Mouse (Mus musculus) kidney, adult 9 months (tissue): ENCODE measurements around the gene Pck2.

Experiments
- DNase-seq: peaks from one replicate; pipeline ENCODE4 v3.0.0; 2022

Pck2 gene

DNA sequence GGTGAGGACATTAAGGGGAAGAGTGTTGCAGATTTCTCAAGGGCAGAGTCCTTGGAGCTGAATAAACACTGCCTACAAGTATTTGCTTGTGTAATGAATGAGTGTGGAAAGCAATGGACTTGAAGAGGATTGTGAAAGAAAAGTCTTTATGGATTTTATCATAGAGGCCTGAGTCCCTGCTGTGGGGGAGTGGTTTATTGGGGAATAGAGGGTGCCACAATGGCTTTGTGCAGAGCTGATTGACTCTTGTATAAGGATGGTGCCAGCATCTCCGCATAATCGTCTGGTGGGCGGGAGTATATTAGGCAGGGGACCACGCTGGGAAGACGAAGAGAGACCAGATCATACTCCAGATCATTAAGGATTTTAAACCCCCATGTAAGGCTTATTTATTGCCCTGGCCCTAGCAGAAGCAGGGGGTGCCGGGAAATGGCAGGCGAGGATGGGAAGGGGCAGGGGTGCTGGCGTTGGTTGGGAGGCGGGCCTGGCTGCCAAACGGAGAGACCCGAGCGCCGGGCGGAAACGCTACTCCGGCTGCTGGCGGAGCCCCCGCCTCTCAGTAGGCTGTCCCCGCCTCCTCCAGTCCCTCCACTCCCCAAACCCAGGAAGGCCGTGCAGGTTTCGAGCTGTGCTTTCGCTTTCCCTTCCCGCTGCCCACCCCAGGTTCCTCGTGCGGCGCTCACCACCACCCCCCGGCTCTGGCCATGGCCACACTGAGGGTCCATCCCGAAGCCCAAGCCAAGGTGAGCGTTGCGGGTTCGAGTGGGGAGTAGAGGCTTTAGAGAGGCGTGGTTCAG lies 38.0 kb downstream of the Pck2 start, which contains the start of gene Psme1:
TSS of gene Psme1 (plus strand) at position 253 of the 797 bp plus-strand sequence.
- peak; percentile 77 for DNase-seq

DNA sequence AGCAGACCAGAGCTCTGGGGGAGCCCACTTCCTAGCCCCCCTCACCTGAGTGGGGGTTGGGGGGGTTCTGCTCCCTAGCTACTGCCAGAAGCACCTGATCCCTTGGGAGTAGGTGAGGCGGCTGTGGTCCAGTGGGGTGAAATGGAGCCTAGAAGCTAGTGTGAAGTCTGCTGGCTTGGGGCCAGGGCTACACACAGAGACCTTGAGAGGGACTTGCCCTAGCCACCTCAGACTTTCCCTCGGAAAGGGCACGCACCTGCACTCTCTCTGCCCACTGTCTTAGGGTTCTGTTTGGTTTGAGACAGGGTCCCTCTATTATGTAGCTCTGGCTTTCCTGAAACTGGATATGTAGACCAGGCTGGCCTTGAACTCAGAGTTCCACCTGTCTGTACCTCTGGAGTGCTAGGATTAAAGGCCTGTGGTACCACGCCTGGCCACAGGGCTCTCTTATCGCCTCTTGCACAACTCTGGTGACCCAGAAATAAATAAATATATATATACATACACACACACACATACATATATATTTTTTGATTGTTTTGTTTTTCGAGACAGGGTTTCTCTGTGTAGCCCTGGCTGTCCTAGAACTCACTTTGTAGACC lies 38.7 kb downstream of the Pck2 start:
- peak; percentile 79 for DNase-seq

DNA sequence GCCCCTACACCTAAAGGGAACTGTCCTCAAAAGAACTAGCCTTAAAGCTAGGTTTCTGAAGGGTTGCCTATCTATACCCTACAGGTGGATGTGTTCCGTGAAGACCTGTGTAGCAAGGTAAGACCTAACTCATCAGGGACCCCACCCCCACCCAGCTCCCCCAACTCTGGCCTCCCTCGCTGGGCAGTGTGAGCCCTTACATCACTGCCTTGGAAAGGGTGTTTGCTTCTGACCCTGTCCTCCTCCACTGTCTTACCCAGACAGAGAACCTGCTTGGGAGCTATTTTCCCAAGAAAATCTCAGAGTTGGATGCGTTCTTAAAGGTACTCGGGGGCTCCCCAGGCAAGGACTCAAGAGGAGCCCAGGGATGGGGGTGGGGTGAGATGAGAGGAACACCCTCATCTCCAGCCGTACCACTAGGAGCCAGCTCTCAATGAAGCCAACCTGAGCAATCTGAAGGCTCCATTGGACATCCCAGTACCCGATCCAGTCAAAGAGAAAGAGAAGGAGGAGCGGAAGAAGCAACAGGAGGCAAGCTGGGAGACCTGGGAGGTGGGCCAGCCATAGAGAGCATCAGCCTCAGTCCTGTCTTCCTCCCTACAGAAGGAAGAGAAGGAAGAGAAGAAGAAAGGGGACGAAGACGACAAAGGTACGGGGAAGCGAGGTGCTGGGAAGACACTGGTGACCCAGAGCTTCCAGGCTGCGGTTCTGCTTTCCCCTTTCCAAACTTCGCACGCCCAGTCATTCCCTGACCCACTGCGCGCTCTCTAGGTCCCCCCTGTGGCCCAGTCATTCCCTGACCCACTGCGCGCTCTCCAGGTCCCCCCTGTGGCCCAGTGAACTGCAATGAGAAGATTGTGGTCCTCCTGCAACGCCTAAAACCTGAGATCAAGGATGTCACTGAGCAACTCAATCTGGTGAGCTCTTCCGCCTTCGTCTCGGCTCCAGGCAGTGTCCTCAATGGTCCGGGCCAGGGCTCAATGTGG lies 39.7 kb downstream of the Pck2 start:
- no peak for DNase-seq

DNA sequence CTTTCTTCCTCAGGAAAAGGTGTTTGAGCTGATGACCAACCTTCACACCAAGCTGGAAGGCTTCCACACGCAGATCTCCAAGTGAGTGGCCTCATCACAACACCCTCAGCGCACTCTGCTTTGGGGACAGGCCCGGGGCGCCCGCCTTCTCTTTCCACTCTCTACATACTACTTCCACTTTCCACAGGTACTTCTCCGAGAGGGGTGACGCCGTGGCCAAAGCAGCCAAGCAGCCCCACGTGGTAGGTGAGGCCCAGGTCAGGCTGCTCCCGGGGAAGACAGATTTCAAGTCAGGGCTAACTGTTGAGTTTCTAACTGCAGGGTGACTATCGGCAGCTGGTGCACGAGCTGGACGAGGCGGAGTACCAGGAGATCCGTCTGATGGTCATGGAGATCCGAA lies 40.7 kb downstream of the Pck2 start:
- DNase-seq, result no peak

DNA sequence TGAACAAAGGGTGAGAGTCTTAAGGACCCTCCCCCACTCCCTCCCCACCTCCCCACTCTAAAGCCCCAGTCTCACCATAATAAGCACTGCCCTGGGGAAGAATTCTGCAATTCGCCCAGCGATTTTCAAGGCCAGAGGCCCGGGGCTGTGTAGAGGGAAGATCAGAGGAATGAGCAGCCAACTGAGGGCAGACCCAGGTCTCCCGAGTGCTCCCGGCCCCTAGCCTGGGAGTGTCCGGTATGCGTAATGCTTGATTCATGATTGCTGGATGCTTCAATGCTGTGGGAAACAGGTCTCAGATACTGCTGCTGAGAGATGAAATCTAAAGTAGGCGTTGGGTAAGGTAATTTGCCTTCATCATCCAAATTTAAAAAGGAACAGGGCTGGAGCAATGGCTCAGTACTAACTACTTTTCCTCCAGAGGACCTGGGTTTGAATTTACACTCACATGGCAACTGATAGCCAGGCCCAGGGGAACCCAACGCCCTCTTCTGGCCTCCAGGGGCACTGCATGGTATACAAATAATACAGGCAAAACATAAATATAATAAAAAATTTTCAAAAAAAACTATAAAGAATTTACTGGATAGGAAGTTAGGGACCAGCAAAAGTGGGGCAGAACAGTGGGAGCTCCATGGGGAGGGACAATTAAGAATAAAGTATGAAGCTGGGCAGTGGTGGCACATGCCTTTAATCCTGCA lies 42.1 kb downstream of the Pck2 start:
- DNase-seq, result no peak

DNA sequence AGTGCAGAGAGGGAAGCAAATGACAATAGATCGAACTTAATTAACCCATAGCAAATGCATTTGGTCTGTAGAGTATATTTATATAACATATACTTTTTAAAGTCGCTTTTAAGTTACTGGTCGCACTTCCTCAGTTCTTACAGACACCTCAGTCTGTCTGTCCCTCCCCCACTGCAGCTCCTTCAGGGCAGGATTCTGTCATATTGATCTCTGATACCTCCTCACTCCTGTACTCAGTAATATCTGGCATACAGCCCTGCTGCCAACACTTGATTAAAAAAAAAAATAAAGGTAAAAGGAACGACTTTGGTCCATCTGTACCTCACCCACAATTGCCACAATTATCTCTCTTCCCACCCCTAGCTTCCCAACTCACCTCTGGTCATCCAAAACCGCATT lies 44.2 kb downstream of the Pck2 start:
- no peak for DNase-seq

DNA sequence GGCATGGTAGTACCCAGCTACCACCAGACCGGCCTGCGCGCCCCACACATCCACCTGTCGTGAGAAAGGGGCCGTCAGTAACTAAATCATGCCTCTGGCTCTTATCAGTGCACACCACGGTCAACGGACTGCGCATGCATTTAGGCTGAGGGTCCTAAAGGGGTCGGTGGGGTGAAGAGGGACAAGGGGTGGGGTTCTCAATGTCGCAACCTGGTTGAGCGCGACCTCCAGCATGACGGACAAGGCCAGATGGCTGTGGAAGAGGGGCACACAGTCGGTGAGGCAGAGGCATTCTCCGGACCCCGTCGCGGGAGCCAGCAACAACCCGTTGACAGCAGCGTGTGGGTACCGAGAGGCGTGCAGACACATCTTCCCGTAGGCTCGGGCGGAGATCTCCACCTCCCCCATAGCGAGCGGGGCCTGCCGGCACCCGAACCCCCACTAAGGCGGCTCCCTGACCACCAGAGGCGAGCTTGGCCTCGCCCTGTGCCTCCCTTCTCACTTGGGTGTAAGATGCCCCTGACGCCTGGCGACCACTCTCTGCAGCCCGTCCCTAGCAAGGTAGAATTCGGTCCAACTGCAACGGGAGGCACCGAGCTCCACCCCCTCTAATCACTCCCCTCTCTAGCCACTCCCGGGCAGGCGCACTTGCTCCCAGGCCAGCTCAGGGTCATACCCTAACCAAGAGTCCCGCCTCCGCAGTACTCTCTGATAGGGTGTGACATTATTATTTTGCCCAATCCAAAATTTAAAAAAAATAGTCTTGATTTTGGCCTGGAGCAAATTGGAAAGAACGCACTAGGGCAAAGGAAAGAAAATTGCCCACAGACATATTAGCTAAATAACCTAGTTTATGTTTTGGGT lies 44.9 kb downstream of the Pck2 start, which contains the start of gene Emc9:
TSS of gene Emc9 (minus strand) at position 601 of the 864 bp plus-strand sequence.
- DNase-seq, result peak; percentile 87

DNA sequence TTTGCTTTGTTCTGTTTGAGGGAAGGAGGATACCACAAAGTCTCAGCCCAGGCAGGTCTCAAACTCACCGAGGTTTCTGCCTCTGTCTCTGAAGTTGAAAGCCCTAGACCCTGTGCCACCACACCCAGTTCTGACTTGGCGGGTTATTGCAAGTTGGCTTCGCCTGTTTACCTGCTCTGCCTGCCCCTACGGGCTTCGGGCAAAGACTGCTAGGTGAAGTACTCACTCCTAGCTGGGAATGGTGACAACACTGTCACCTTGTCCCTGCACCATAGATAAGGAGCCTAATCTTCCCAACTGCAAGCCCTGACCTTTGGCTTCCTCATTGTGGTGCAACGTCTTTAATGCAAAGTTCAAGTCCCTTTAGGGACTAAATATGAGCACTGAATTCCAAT lies 45.5 kb downstream of the Pck2 start:
- DNase-seq, result no peak

DNA sequence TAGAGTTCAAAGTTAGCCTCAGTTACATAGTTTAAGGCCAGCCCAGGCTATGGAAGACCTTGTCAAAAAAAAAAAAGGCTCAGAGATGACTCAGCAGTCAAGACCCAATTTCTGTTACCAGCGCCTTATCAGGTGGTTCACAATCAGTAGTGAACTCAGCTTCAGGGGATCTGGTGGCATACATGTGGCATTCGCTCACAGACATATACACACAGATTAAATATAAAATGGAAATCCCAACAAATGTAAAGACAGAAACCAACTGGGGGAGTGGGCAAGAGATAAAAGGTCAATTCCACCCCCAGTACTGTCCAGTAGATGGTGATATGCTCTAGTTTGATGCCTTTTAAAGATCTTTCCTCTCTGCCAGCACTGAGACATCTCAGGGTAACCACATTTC lies 46.1 kb downstream of the Pck2 start:
- DNase-seq, result no peak

DNA sequence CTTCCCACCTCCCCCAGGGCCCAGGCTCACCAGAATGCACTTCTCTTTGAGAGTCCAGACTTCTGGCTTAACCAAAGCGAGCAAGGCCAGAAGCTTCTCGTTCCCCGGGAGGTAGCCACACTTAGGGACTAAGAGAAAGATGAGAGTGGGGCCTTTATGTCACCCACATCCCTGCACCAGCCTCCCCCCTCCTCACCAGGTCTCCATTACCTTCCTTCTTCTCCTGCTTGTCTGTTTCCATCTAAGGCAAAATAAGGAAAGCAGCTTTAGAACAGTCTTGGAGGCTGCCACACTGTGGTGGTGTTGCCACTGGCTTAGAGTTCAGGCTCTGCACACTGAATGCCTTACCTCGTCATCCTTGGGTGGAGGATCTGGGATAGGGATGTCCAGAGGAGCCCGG lies 49.2 kb downstream of the Pck2 start:
- no peak for DNase-seq

DNA sequence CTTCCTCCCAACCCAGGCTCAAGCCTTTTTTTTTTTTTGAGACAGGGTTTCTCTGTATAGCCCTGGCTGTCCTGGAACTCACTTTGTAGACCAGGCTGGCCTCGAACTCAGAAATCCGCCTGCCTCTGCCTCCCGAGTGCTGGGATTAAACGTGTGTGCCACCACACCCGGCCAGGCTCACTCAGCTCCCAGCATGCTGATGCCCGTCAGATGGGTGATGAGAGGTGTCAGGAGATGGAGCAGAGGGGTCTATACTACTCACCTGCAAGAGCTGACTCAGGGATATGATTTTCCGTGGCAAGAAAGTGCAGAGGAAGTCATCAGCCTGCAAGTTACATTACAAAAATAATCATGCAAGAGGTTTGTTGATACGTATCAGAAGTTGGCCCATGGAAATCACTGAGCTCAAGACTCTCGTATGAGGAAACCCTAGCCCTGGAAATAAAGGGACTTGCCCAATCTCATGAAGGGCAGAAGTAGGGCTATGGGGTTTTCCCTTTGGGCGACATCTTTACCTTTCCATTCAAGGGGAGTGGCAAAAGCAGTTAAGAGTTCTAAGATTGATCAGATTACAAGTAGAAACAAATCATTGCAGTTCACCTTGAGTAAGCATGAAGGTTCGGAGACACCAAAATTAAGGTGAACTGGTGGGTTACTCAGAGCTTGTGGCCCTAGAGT lies 49.8 kb downstream of the Pck2 start:
- DNase-seq, result no peak

DNA sequence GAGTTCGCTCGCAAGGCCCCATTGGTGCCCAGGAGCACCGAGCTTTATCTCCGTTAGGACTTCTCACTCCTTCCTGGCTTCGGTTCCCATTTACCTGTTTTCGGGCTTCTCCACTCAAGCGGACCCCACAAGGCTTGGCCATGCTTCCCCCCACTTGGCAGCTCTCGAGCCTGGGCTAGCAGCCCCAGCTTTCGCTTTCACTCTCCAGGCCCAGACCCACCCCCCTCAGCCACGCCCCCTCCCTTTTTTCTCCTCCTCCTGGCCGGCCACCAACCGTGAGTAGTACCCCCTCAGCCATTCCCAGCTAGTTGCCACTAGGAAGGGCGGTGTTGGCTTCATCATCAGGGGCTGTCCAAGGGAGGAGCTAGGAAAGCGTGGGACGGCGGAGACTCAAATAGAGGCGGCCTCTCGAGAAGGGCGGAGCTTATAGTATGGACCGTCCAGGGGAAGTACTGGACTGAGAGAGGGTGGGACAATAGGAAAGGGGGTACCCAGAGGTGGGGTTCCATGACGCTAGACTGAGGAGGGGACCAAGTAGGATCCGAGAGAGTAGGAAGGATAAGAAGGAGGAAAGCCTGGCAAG lies 50.8 kb downstream of the Pck2 start, which contains the start of gene Psme2:
TSS of gene Psme2 (minus strand) at position 366 of the 583 bp plus-strand sequence.
- DNase-seq, result peak; percentile 99

DNA sequence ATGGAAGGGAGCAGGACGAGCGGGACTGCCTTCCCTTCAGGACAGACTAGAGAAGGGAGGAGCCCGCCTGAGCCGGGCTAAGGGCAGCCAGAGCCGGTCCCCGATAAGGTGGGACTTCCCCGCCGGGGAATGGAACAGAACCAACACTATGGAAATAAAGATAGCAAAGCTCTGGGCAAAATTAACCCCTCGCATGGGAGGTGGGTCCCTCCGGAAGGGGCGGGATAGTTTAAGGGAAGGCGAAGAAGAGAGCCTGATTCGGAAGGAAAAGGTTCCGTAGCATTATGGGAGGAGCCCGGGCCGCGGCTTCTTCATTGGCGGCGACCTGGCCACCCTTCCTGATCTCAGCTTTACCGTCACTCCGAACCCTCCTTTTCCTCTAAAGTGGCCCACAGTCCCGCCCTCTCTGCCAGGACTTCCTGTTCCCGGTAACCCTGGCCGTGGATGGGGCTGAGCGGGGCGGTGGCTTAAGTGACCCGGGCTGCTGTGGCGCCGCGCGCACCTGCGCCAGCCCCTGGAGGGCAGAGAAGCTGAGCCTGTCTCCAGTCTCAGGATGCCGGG lies 51.3 kb downstream of the Pck2 start, which contains the start of gene Rnf31:
TSS of gene Rnf31 (plus strand) at position 378 of the 561 bp plus-strand sequence.
- DNase-seq, result peak; percentile 99

DNA sequence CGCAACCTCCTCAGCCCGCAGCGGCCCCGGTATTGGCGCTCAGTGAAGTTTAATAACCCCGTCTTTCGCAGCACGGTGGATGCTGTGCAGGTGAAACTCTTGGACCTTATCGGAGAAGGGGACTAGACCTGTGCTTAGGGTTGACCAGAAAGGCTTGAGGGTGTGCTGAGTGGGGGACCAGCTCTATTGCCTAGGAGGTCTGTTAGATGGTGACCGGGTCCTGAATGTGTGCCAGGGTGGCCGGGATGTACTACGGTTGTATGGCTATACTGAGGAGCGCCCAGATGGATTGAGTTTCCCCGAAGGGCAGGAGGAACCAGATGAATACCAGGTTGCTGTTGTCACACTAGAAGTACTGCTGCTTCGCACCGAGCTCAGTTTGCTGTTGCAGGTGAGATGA lies 52.2 kb downstream of the Pck2 start:
- DNase-seq, result peak; percentile 49

DNA sequence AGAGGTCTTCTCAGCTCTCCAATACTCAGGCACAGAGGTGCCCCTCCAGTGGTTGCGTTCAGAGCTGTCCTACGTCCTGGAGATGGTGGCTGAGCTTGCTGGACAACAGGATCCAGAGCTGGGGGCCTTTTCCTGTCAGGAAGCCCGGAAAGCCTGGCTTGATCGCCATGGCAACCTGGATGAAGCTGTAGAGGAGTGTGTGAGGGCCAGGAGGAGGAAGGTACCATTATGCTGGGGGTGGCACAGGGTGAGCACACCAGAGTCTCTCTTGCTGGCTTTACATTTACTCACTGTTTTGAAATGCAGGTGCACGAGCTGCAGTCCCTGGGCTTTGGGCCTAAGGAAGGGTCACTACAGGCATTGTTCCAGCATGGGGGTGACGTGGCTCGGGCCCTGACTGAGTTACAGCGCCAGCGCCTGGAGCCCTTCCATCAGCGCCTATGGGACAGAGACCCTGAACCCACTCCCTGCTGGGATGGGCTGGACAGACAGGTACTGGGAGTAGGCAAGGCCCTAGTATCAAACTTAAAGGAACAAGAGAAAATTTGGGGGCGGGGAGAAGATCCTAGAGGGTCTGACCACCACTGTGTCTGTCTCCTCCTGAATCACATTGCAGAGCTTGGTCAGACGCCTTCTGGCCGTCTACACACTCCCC lies 56.1 kb downstream of the Pck2 start:
- DNase-seq, result no peak

DNA sequence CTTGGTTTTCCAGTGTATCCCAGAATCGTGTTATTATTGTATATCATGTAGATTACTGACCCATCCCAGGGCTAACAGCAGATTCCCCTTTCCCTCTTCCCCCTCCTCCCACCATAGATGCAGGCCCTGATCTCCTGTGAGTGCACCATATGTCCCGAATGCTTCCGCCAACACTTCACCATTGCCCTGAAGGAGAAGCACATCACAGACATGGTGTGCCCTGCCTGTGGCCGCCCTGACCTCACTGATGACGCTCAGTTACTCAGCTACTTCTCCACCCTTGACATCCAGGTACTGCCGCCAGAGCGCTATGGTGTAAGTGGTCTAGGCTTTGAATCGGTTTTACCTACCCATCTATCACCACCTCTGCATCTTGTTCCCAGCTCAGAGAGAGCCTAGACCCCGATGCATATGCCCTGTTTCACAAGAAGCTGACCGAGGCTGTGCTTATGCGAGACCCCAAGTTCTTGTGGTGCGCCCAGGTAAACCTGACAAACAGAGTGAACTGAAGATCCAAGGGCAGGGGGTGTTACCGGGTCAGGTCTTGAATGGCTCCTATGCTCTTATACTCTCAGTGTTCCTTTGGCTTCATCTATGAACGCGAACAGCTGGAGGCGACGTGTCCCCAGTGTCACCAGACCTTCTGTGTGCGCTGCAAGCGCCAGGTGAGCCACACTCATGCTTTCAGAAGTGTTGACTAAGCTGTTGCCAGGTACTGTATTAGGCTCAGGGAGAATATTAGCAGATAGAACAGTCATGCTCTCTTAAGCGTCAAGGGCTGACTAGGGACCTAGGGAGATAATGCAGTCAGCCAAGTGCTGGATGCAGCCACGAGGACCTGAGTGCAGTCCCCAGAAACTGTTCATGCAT lies 58.7 kb downstream of the Pck2 start:
- DNase-seq, result no peak
